ENCODE assay signal across 29 mouse cellular contexts in genomic region chr1:161736255-161736654, GRCm38 (mm10). TPM values are rescaled to one million over a fixed set of nuclear protein-coding genes. Genes with fewer than 3 reads are reported as not detected.
A peak's percentile ranks its signal among the peaks of the same experiment; 100 is the strongest.
DNase-seq lines count a peak whose midpoint lies in the region; ATAC-seq and TF ChIP-seq lines count a peak whose summit lies in the region.
"Had no signal": no experiment of that assay in that cellular context is flagged by ENCODE, and none has a peak within 500 bp of the region (broad histone marks: within the 10 kb centered on the region; RNA-seq: fewer than 3 reads in every experiment).

No protein-coding gene starts in this region.

- H3K9me3 ChIP-seq in forebrain, embryonic 14.5 days (replicated peaks; ENCODE audit: control insufficient read depth, low read length): no peaks in the 10 kb centered on the region
- no peaks in the 10 kb centered on the region for H3K9me3 ChIP-seq in forebrain, embryonic 13.5 days (replicated peaks)
- no peaks in the 10 kb centered on the region for H3K9me3 ChIP-seq in midbrain, embryonic 15.5 days
- H3K9me3 ChIP-seq in midbrain, postnatal 0 days (ENCODE audit: low read length): no peaks in the 10 kb centered on the region
- 0 out of 2 replicates have a peak, but pooled peaks cover 3% of the 10 kb centered on the region for H3K9me3 ChIP-seq in G1E (replicated peaks)
- H3K9me3 ChIP-seq in kidney, embryonic 16.5 days (ENCODE audit: low read length): no peaks in the 10 kb centered on the region
- H3K9me3 ChIP-seq: embryonic facial prominence, embryonic 12.5 days; heart, embryonic 15.5 days; hindbrain, embryonic 13.5 days; midbrain, embryonic 10.5 days; neural tube, embryonic 13.5 days had no signal

- no peaks in the 10 kb centered on the region for H3K27me3 ChIP-seq in forebrain, embryonic 14.5 days (replicated peaks; ENCODE audit: control insufficient read depth, insufficient read depth, low read length)
- H3K27me3 ChIP-seq in forebrain, embryonic 13.5 days: no peaks in the 10 kb centered on the region
- no peaks in the 10 kb centered on the region for H3K27me3 ChIP-seq in midbrain, embryonic 15.5 days (replicated peaks)
- H3K27me3 ChIP-seq in midbrain, postnatal 0 days (ENCODE audit: insufficient read depth, low read length): no peaks in the 10 kb centered on the region
- H3K27me3 ChIP-seq in G1E (ENCODE audit: insufficient read depth, low read length): peaks cover 34% of the 10 kb centered on the region
- H3K27me3 ChIP-seq in kidney, embryonic 16.5 days (ENCODE audit: insufficient read depth, low read length): 0 out of 2 replicates have a peak, but pooled peaks cover 2% of the 10 kb centered on the region
- H3K27me3 ChIP-seq: embryonic facial prominence, embryonic 12.5 days; heart, embryonic 15.5 days; hindbrain, embryonic 13.5 days; neural tube, embryonic 13.5 days had no signal

- H3K9ac ChIP-seq in forebrain, embryonic 14.5 days (ENCODE audit: low read length): no peak overlapping the region
- H3K9ac ChIP-seq in forebrain, embryonic 13.5 days: no peak overlapping the region
- no peak overlapping the region for H3K9ac ChIP-seq in midbrain, embryonic 15.5 days
- H3K9ac ChIP-seq in midbrain, postnatal 0 days (replicated peaks; ENCODE audit: low read length, poor library complexity, severe bottlenecking): no peak overlapping the region
- H3K9ac ChIP-seq in kidney, embryonic 16.5 days (replicated peaks; ENCODE audit: low read length): no peak overlapping the region
- H3K9ac ChIP-seq: embryonic facial prominence, embryonic 12.5 days; heart, embryonic 15.5 days; hindbrain, embryonic 13.5 days; liver, embryonic 14.5 days; neural tube, embryonic 13.5 days had no signal

- 89% methylated on average over 3 of the region's 3 CpGs for WGBS in forebrain, embryonic 14.5 days
- 86% methylated on average over 3 of the region's 3 CpGs for WGBS in forebrain, embryonic 13.5 days
- 93% methylated on average over 3 of the region's 3 CpGs for WGBS in midbrain, embryonic 15.5 days
- WGBS in midbrain, postnatal 0 days: 91% methylated on average over 3 of the region's 3 CpGs
- 90% methylated on average over 3 of the region's 3 CpGs for WGBS in kidney, embryonic 16.5 days

- H3K27ac ChIP-seq in forebrain, embryonic 14.5 days (ENCODE audit: low read depth, low read length): no peak overlapping the region
- H3K27ac ChIP-seq in forebrain, embryonic 13.5 days: no peak overlapping the region
- no peak overlapping the region for H3K27ac ChIP-seq in midbrain, embryonic 15.5 days
- no peak overlapping the region for H3K27ac ChIP-seq in midbrain, postnatal 0 days (ENCODE audit: low read depth, low read length)
- no peak overlapping the region for H3K27ac ChIP-seq in kidney, embryonic 16.5 days (ENCODE audit: low read length)
- H3K27ac ChIP-seq: embryonic facial prominence, embryonic 12.5 days; heart, embryonic 15.5 days; hindbrain, embryonic 13.5 days; kidney, postnatal 0 days; liver, embryonic 14.5 days; macrophage; midbrain, embryonic 10.5 days; neural tube, embryonic 13.5 days had no signal

- no peak for DNase-seq in forebrain, embryonic 14.5 days (ENCODE audit: low spot score)
- no peak for DNase-seq in midbrain, postnatal 0 days (ENCODE audit: low spot score)
- DNase-seq in G1E (ENCODE audit: low spot score): no peak
- DNase-seq in retina, postnatal 1 day: no peak
- DNase-seq: adrenal gland, postnatal 14 days; cerebellum, adult 11 months; cerebellum, postnatal 36 days; heart, postnatal 36 days; kidney, adult 18-20 months; layer of hippocampus, postnatal 36 days; liver; lung, adult 2 months had no signal

- no peak for TF ChIP-seq CTCF in midbrain, postnatal 0 days (IDR thresholded peaks at IDR 0.05)
- no peak for TF ChIP-seq CTCF in G1E (IDR thresholded peaks at IDR 0.05; ENCODE audit: low read depth, low read length)

- no peaks in the 10 kb centered on the region for H3K36me3 ChIP-seq in forebrain, embryonic 14.5 days (ENCODE audit: control insufficient read depth, insufficient read depth, low read length)
- no peaks in the 10 kb centered on the region for H3K36me3 ChIP-seq in forebrain, embryonic 13.5 days (ENCODE audit: poor library complexity, severe bottlenecking)
- H3K36me3 ChIP-seq in midbrain, embryonic 15.5 days (replicated peaks): no peaks in the 10 kb centered on the region
- H3K36me3 ChIP-seq in midbrain, postnatal 0 days (ENCODE audit: insufficient read depth, low read length): no peaks in the 10 kb centered on the region
- H3K36me3 ChIP-seq in G1E (replicated peaks): no peaks in the 10 kb centered on the region
- H3K36me3 ChIP-seq in kidney, embryonic 16.5 days (ENCODE audit: insufficient read depth, low read length): no peaks in the 10 kb centered on the region
- H3K36me3 ChIP-seq: embryonic facial prominence, embryonic 12.5 days; heart, embryonic 15.5 days; hindbrain, embryonic 13.5 days; midbrain, embryonic 10.5 days; neural tube, embryonic 13.5 days had no signal

- H3K4me1 ChIP-seq in forebrain, embryonic 14.5 days (ENCODE audit: control insufficient read depth, insufficient read depth, low read length): no peaks in the 10 kb centered on the region
- no peaks in the 10 kb centered on the region for H3K4me1 ChIP-seq in forebrain, embryonic 13.5 days
- H3K4me1 ChIP-seq in midbrain, embryonic 15.5 days: no peaks in the 10 kb centered on the region
- H3K4me1 ChIP-seq in midbrain, postnatal 0 days (ENCODE audit: insufficient read depth, low read length): no peaks in the 10 kb centered on the region
- H3K4me1 ChIP-seq in G1E (ENCODE audit: insufficient read depth, low read depth, low read length): peaks cover 29% of the 10 kb centered on the region
- H3K4me1 ChIP-seq in kidney, embryonic 16.5 days (ENCODE audit: insufficient read depth, low read length): no peaks in the 10 kb centered on the region; the same call in 1 of the 2 replicates
- H3K4me1 ChIP-seq: embryonic facial prominence, embryonic 12.5 days; heart, embryonic 15.5 days; hindbrain, embryonic 13.5 days; midbrain, embryonic 10.5 days; neural tube, embryonic 13.5 days had no signal

- no peak overlapping the region for H3K4me2 ChIP-seq in forebrain, embryonic 14.5 days (ENCODE audit: low read length)
- no peak overlapping the region for H3K4me2 ChIP-seq in forebrain, embryonic 13.5 days
- H3K4me2 ChIP-seq in midbrain, embryonic 15.5 days: no peak overlapping the region
- H3K4me2 ChIP-seq in midbrain, postnatal 0 days (ENCODE audit: low read depth, low read length, poor library complexity, severe bottlenecking): no peak overlapping the region
- H3K4me2 ChIP-seq in kidney, embryonic 16.5 days (replicated peaks; ENCODE audit: low read depth, low read length): no peak overlapping the region
- H3K4me2 ChIP-seq: embryonic facial prominence, embryonic 12.5 days; heart, embryonic 15.5 days; hindbrain, embryonic 13.5 days; neural tube, embryonic 13.5 days had no signal

- ATAC-seq in forebrain, embryonic 14.5 days: peak; percentile 37; the same call in 1 of the 2 replicates
- no peak for ATAC-seq in forebrain, embryonic 13.5 days
- 0 out of 2 replicates have a peak, but pooled peaks have one; percentile 30 for ATAC-seq in midbrain, embryonic 15.5 days (replicated peaks)
- ATAC-seq in midbrain, postnatal 0 days (ENCODE audit: low FRiP score): no peak
- ATAC-seq in G1E (ENCODE audit: extremely low read depth, insufficient number of reproducible peaks, low FRiP score, poor library complexity, severe bottlenecking): peak; percentile 15; the same call in 1 of the 2 replicates
- peak; percentile 58 for ATAC-seq in megakaryocyte-erythroid progenitor cell, adult 5-6 weeks (replicated peaks; ENCODE audit: low FRiP score, low TSS enrichment, poor library complexity, severe bottlenecking)
- no peak for ATAC-seq in kidney, embryonic 16.5 days (ENCODE audit: low FRiP score, low TSS enrichment)

- H3K4me3 ChIP-seq in forebrain, embryonic 14.5 days (ENCODE audit: low read depth, low read length): no peak overlapping the region
- no peak overlapping the region for H3K4me3 ChIP-seq in forebrain, embryonic 13.5 days
- no peak overlapping the region for H3K4me3 ChIP-seq in midbrain, embryonic 15.5 days
- no peak overlapping the region for H3K4me3 ChIP-seq in midbrain, postnatal 0 days (ENCODE audit: low read depth, low read length)
- no peak overlapping the region for H3K4me3 ChIP-seq in G1E (ENCODE audit: low read depth, low read length)
- H3K4me3 ChIP-seq in kidney, embryonic 16.5 days (ENCODE audit: low read length): no peak overlapping the region
- H3K4me3 ChIP-seq: embryonic facial prominence, embryonic 12.5 days; heart, embryonic 15.5 days; hindbrain, embryonic 13.5 days; midbrain, embryonic 10.5 days; neural tube, embryonic 13.5 days had no signal

RNA-seq across cellular contexts. Expression of gene Fasl, which starts 52.0 kb away (rescaled TPM):
- polyA plus RNA-seq in forebrain, embryonic 14.5 days (2014; fragmentation: Nextera tagmentation; extraction: Ambion mirVana): 0.17 TPM in 1 of 2 replicates, not detected in the other
- polyA plus RNA-seq in forebrain, embryonic 13.5 days (2015; fragmentation: Nextera tagmentation; extraction: Ambion mirVana): not detected in 2 replicates
- 0.12 and 0.14 TPM in 2 replicates for polyA plus RNA-seq in midbrain, embryonic 15.5 days (2015; fragmentation: Nextera tagmentation; extraction: Ambion mirVana)
- 0.05 TPM in 1 of 2 replicates, not detected in the other for total RNA-seq in midbrain, postnatal 0 days (2014; rRNA removed)
- polyA plus RNA-seq in midbrain, postnatal 0 days (2015; fragmentation: Nextera tagmentation; extraction: Ambion mirVana): 0.32 and 0.46 TPM in 2 replicates
- not detected in 2 replicates for total RNA-seq in G1E (2014; fragmentation: Nextera tagmentation)
- total RNA-seq in G1E (2017): 0.05 and 0.17 TPM in 2 replicates
- not detected in 2 replicates for polyA plus RNA-seq in G1E (2012)
- total RNA-seq in megakaryocyte-erythroid progenitor cell, adult 5-6 weeks (2014; fragmentation: Nextera tagmentation): not detected in 2 replicates
- 3.2 TPM in 1 of 2 replicates, not detected in the other for total RNA-seq in megakaryocyte-erythroid progenitor cell, adult 5-6 weeks (2017)
- not detected in 2 replicates for polyA plus RNA-seq in kidney, embryonic 16.5 days (2015; fragmentation: Nextera tagmentation; extraction: Ambion mirVana)
- total RNA-seq: adrenal gland, postnatal 14 days; gastrocnemius, adult 8-10 months; heart, postnatal 36 days had no signal
- polyA plus RNA-seq: embryonic facial prominence, embryonic 12.5 days; intestine, embryonic 14.5 days; kidney, postnatal 0 days; limb, embryonic 11.5 days; macrophage; midbrain, embryonic 10.5 days; myocyte; stomach, embryonic 14.5 days had no signal

Comparison
In these comparisons a context has a peak if more than half of its experiments do, and no peak if none do; other contexts are left out.
1. ATAC-seq: peak in forebrain, embryonic 14.5 days (single experiment), midbrain, embryonic 15.5 days (single experiment), G1E (single experiment) and megakaryocyte-erythroid progenitor cell, adult 5-6 weeks (single experiment); none in forebrain, embryonic 13.5 days (single experiment), midbrain, postnatal 0 days (single experiment) and kidney, embryonic 16.5 days (single experiment).